Mouse (Mus musculus) lung, adult 2 months (tissue): ENCODE data around the gene Gm5662.
"Not testable (repeated sequence)": the region's sequence is repeated elsewhere in the genome, so short reads cannot be mapped to it uniquely, and the experiment has no call there.

Source experiments
- CTCF ChIP-seq: fragments of 200-500 bp; IDR thresholded peaks from 2 replicates; pipeline ENCODE4 v1.5.1; 2011; ENCODE audit warnings: mild to moderate bottlenecking, low read length, control low read depth; ENCODE audit not compliant: insufficient read depth
- POLR2A ChIP-seq: fragments of 200-500 bp; IDR thresholded peaks from 2 replicates; pipeline ENCODE4 v1.6.1; 2011; ENCODE audit warnings: low read depth, mild to moderate bottlenecking, control low read depth, low read length, borderline replicate concordance; ENCODE audit errors: extremely low read depth

DNA sequence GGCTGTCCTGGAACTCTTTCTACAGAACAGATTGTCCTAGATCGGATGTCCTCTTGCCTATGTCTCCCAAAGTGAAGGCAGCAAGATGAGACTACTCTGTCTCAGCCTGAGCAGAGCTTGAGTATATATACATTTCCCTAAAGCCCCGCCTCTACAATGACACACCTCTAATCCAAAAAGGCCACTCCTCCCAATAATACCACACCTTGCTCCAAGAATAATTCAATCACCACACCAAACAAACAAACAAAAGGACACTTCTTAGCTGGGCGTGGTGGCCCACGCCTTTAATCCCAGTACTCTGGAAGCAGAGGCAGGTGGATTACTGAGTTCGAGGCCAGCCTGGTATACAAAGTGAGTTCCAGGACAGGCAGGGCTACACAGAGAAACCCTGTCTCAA, at the start of gene Gm5662:
- TF ChIP-seq CTCF, POLR2A: not testable (repeated sequence)
